Mouse (Mus musculus): ENCODE data around the gene Nat9.

GRCm38 (mm10) chr11:115219685-115220084 lies 32.0 kb upstream of the Nat9 start:
- no peak for TF ChIP-seq CTCF (conservative IDR thresholded peaks at IDR 0.05; ENCODE audit: low read length)
- TF ChIP-seq NANOG (IDR thresholded peaks at IDR 0.05; ENCODE audit: borderline replicate concordance, low read length): no peak

Measured in E14TG2a.4 (cell line).